Comparison of ENCODE assay signal across 17 mouse cellular contexts in the genomic region with DNA sequence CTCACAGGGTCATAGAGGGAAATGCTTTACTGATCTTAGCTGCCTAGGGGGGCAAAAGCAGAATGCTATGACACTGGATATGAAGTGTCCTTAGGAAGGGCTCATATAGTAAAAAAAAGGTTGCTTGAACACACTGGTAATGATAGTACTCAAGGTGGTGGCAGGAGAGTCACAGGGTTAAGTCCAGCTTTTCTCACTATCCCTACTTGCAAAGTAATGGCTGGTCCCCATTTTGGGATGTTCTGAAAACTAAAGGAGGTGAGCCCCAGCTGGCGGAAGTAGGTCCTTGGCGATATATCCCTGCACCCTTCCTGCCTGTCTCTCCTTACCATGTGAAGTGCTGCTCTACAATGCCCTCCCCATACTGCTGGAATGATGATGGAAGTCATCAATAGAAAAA. TPM values are rescaled to one million over a fixed set of nuclear protein-coding genes. Genes with fewer than 3 reads are reported as not detected.
DNase-seq lines count a peak whose midpoint lies in the region; ATAC-seq and TF ChIP-seq lines count a peak whose summit lies in the region.
"Had no signal": no experiment of that assay in that cellular context is flagged by ENCODE, and none has a peak within 500 bp of the region (broad histone marks: within the 10 kb centered on the region; RNA-seq: fewer than 3 reads in every experiment).

No protein-coding gene starts in this region.

- H3K27ac ChIP-seq in heart, embryonic 14.5 days (replicated peaks in 1 of 2; ENCODE audit: control insufficient read depth in 1 of 2, insufficient read depth in 1 of 2, low read depth in 2 of 2, low read length in 2 of 2): peak overlapping the region; percentile 45 to 65; a peak in 3 of 4 replicates
- H3K27ac ChIP-seq in liver, postnatal 0 days (ENCODE audit: low read depth): peak overlapping the region; percentile 6; the same call in 1 of the 2 replicates
- no peak overlapping the region for H3K27ac ChIP-seq in liver, embryonic 11.5 days (ENCODE audit: low read depth, low read length)
- H3K27ac ChIP-seq in cortical plate, adult 2 months (ENCODE audit: insufficient read depth, low read length): peak overlapping the region; percentile 61
- peak overlapping the region; percentile 60; the same call in 1 of the 2 replicates for H3K27ac ChIP-seq in limb, embryonic 15.5 days
- H3K27ac ChIP-seq: forebrain, embryonic 10.5 days; hindbrain, embryonic 12.5 days; kidney, embryonic 15.5 days; liver, embryonic 14.5 days had no signal

- H3K4me3 ChIP-seq in heart, embryonic 14.5 days (ENCODE audit: control insufficient read depth in 1 of 2, insufficient read depth in 1 of 2, low read depth in 1 of 2, low read length in 2 of 2): no peak overlapping the region
- H3K4me3 ChIP-seq in liver, postnatal 0 days (ENCODE audit: low read depth, low read length): no peak overlapping the region
- no peak overlapping the region for H3K4me3 ChIP-seq in liver, embryonic 11.5 days (ENCODE audit: low read depth, low read length)
- H3K4me3 ChIP-seq in cortical plate, adult 2 months (ENCODE audit: insufficient read depth, low read length): no peak overlapping the region
- H3K4me3 ChIP-seq in limb, embryonic 15.5 days: no peak overlapping the region
- H3K4me3 ChIP-seq: forebrain, embryonic 10.5 days; hindbrain, embryonic 12.5 days; kidney, embryonic 15.5 days had no signal

- no peaks in the 10 kb centered on the region for H3K27me3 ChIP-seq in heart, embryonic 14.5 days (ENCODE audit: control insufficient read depth, insufficient read depth, low read length)
- H3K27me3 ChIP-seq in liver, postnatal 0 days (ENCODE audit: insufficient read depth, low read length): no peaks in the 10 kb centered on the region
- H3K27me3 ChIP-seq in liver, embryonic 11.5 days (replicated peaks; ENCODE audit: control insufficient read depth, insufficient read depth, low read length): no peaks in the 10 kb centered on the region
- no peaks in the 10 kb centered on the region for H3K27me3 ChIP-seq in limb, embryonic 15.5 days
- H3K27me3 ChIP-seq: hindbrain, embryonic 12.5 days; kidney, embryonic 15.5 days had no signal

- no peak overlapping the region for H3K9ac ChIP-seq in heart, embryonic 14.5 days (ENCODE audit: low read length)
- H3K9ac ChIP-seq in liver, postnatal 0 days (replicated peaks): no peak overlapping the region
- H3K9ac ChIP-seq in liver, embryonic 11.5 days (ENCODE audit: low read depth, low read length): no peak overlapping the region
- no peak overlapping the region for H3K9ac ChIP-seq in limb, embryonic 15.5 days
- H3K9ac ChIP-seq: hindbrain, embryonic 12.5 days; kidney, embryonic 15.5 days; liver, embryonic 14.5 days had no signal

- TF ChIP-seq EP300 in liver, postnatal 0 days (IDR thresholded peaks at IDR 0.05; ENCODE audit: low read depth): no peak

- no peak for TF ChIP-seq POLR2A in cortical plate, adult 2 months (IDR thresholded peaks at IDR 0.05; ENCODE audit: extremely low read depth, insufficient read depth, low read length)

- TF ChIP-seq CTCF in liver, postnatal 0 days (IDR thresholded peaks at IDR 0.05; ENCODE audit: low read depth): no peak
- no peak for TF ChIP-seq CTCF in cortical plate, adult 2 months (IDR thresholded peaks at IDR 0.05; ENCODE audit: extremely low read depth, insufficient read depth, low read length)

- WGBS in heart, embryonic 14.5 days: 85% methylated on average over 2 of the region's 2 CpGs
- WGBS in liver, postnatal 0 days (ENCODE audit: insufficient replicate concordance): 94% methylated on average over 2 of the region's 2 CpGs
- 93% methylated on average over 2 of the region's 2 CpGs for WGBS in liver, embryonic 11.5 days
- WGBS in limb, embryonic 15.5 days: 91% methylated on average over 2 of the region's 2 CpGs

- peaks cover 18 to 21% of the 10 kb centered on the region in 2 experiments for H3K4me1 ChIP-seq in heart, embryonic 14.5 days (ENCODE audit: control insufficient read depth in 2 of 2, insufficient read depth in 2 of 2, low read length in 2 of 2)
- H3K4me1 ChIP-seq in liver, postnatal 0 days (ENCODE audit: insufficient read depth): peaks cover 31% of the 10 kb centered on the region
- H3K4me1 ChIP-seq in liver, embryonic 11.5 days (replicated peaks; ENCODE audit: control insufficient read depth, insufficient read depth, low read length): peaks cover 21% of the 10 kb centered on the region
- peaks cover 6% of the 10 kb centered on the region; the same call in 1 of the 2 replicates for H3K4me1 ChIP-seq in cortical plate, adult 2 months (ENCODE audit: control insufficient read depth, insufficient read depth, low read length)
- peaks cover 35% of the 10 kb centered on the region for H3K4me1 ChIP-seq in limb, embryonic 15.5 days

- DNase-seq in heart, postnatal 14 days: no peak
- no peak for DNase-seq in liver, postnatal 0 days
- DNase-seq in liver, embryonic 11.5 days (ENCODE audit: low spot score): no peak
- no peak for DNase-seq in cerebellum, postnatal 25 days
- DNase-seq: adrenal gland, postnatal 10 days; cerebellum, adult 9-10 months; gastrocnemius, postnatal 36 days; right cerebral cortex, postnatal 25 days; thymus, adult 18-20 months had no signal

- H3K36me3 ChIP-seq in heart, embryonic 14.5 days (ENCODE audit: control insufficient read depth, insufficient read depth, low read length): no peaks in the 10 kb centered on the region
- H3K36me3 ChIP-seq in liver, postnatal 0 days (replicated peaks; ENCODE audit: insufficient read depth, low read length): no peaks in the 10 kb centered on the region
- no peaks in the 10 kb centered on the region for H3K36me3 ChIP-seq in liver, embryonic 11.5 days (ENCODE audit: control insufficient read depth, insufficient read depth, low read length)
- H3K36me3 ChIP-seq in limb, embryonic 15.5 days: no peaks in the 10 kb centered on the region
- H3K36me3 ChIP-seq: forebrain, embryonic 10.5 days; G1E; hindbrain, embryonic 12.5 days; kidney, embryonic 15.5 days had no signal

- 0 out of 2 replicates have a peak, but pooled peaks cover 2% of the 10 kb centered on the region for H3K9me3 ChIP-seq in heart, embryonic 14.5 days (ENCODE audit: control insufficient read depth, low read length)
- H3K9me3 ChIP-seq in liver, postnatal 0 days (ENCODE audit: low read length): no peaks in the 10 kb centered on the region
- no peaks in the 10 kb centered on the region for H3K9me3 ChIP-seq in liver, embryonic 11.5 days (ENCODE audit: control insufficient read depth, low read length)
- no peaks in the 10 kb centered on the region for H3K9me3 ChIP-seq in limb, embryonic 15.5 days
- H3K9me3 ChIP-seq: forebrain, embryonic 10.5 days; G1E; hindbrain, embryonic 12.5 days; kidney, embryonic 15.5 days had no signal

- no peak for ATAC-seq in heart, embryonic 14.5 days (ENCODE audit: insufficient number of reproducible peaks, insufficient read depth, low FRiP score, low read depth)
- no peak for ATAC-seq in liver, postnatal 0 days
- ATAC-seq in liver, embryonic 11.5 days (replicated peaks; ENCODE audit: low FRiP score): no peak
- ATAC-seq in limb, embryonic 15.5 days (ENCODE audit: insufficient number of reproducible peaks, low FRiP score, low TSS enrichment, low read depth): no peak

- no peak overlapping the region for H3K4me2 ChIP-seq in heart, embryonic 14.5 days (ENCODE audit: low read length)
- H3K4me2 ChIP-seq in liver, postnatal 0 days (ENCODE audit: low read depth, low read length): no peak overlapping the region
- H3K4me2 ChIP-seq in liver, embryonic 11.5 days: no peak overlapping the region
- H3K4me2 ChIP-seq in limb, embryonic 15.5 days: no peak overlapping the region
- H3K4me2 ChIP-seq: hindbrain, embryonic 12.5 days; kidney, embryonic 15.5 days had no signal

- intact Hi-C loops in heart, postnatal 14 days (cut with DNase I): no loop called here

RNA-seq across cellular contexts. Expression of a gene that starts 52.3 kb away (rescaled TPM):
- polyA plus RNA-seq in heart, embryonic 14.5 days (2014; fragmentation: Nextera tagmentation; extraction: Ambion mirVana): 47.3 and 47.5 TPM in 2 replicates
- 10 to 100 TPM; 27.1 to 31.3 TPM for total RNA-seq in heart, postnatal 14 days (2021)
- 22.3 and 28.3 TPM in 2 replicates for polyA plus RNA-seq in liver, postnatal 0 days (2015; fragmentation: Nextera tagmentation; extraction: Ambion mirVana)
- 68.4 and 77.1 TPM in 2 replicates for polyA plus RNA-seq in liver, embryonic 11.5 days (2014; fragmentation: Nextera tagmentation; extraction: Ambion mirVana)
- 32.0 and 32.3 TPM in 2 replicates for polyA plus RNA-seq in cortical plate, adult 2 months (2012; rRNA removed)
- polyA plus RNA-seq in limb, embryonic 15.5 days (2015; fragmentation: Nextera tagmentation; extraction: Ambion mirVana): 62.7 and 63.0 TPM in 2 replicates
